Mouse (Mus musculus) CH12.LX (cell line): ENCODE measurements at regions not wholly inside any gene's neighbourhood (a gene's known extent, or its start where the extent isn't known, plus 50 kb on each side); places are given as distances from the start of the nearest gene placed in this dataset.

Experiments
- DNase-seq: peaks from one replicate; pipeline ENCODE4 v3.0.0-alpha.2; 2013; ENCODE audit errors: extremely low read depth
- H3K27ac ChIP-seq: 2 replicates; pipeline ENCODE4 v1.5.1; 2012; ENCODE audit warnings: low read depth, mild to moderate bottlenecking, control low read depth, moderate library complexity; ENCODE audit not compliant: insufficient read depth
- H3K27me3 ChIP-seq: replicated peaks from 2 replicates; pipeline ENCODE3; 2012; ENCODE audit warnings: inconsistent platforms
- H3K36me3 ChIP-seq, 2 experiments: replicated peaks in 1 of 2; 2 replicates each; pipeline versions ENCODE3 to v1.6.1; 2012; ENCODE audit warnings: inconsistent platforms in 1 of 2, low read length in 1 of 2, mild to moderate bottlenecking in 1 of 2, mixed read lengths in 1 of 2, moderate library complexity in 1 of 2; ENCODE audit not compliant: control insufficient read depth in 1 of 2, insufficient read depth in 1 of 2
- H3K4me1 ChIP-seq, 2 experiments: 2 replicates each; pipeline ENCODE4 v1.6.1; 2012; ENCODE audit warnings: inconsistent platforms in 1 of 2, moderate library complexity in 1 of 2; ENCODE audit not compliant: insufficient read depth in 2 of 2, control insufficient read depth in 1 of 2
- H3K4me2 ChIP-seq: 2 replicates; pipeline ENCODE4 v1.6.1; 2012; ENCODE audit warnings: low read depth, mild to moderate bottlenecking, control low read depth; ENCODE audit not compliant: poor library complexity, insufficient read depth, severe bottlenecking
- H3K4me3 ChIP-seq, 3 experiments: fragments of 150-350 bp in 1 of 3; sonication (generic) in 1 of 3; replicated peaks in 1 of 3; 2 replicates each; pipeline versions ENCODE3 to v1.5.1; 2011 to 2012; ENCODE audit warnings: low read depth in 2 of 3, low read length in 2 of 3, mild to moderate bottlenecking in 2 of 3, moderate library complexity in 2 of 3, control low read depth in 1 of 3, improper control_type of control experiment in 1 of 3, inconsistent platforms in 1 of 3, mixed read lengths in 1 of 3; ENCODE audit not compliant: poor library complexity in 1 of 3
- H3K79me2 ChIP-seq: replicated peaks from 2 replicates; pipeline ENCODE4 v1.6.1; 2012; ENCODE audit warnings: mild to moderate bottlenecking, moderate library complexity; ENCODE audit not compliant: control insufficient read depth, poor library complexity, insufficient read depth, severe bottlenecking; ENCODE audit errors: extremely low read depth
- H3K9ac ChIP-seq: 2 replicates; pipeline ENCODE4 v1.6.1; 2012; ENCODE audit warnings: low read depth, mild to moderate bottlenecking, control low read depth, moderate library complexity; ENCODE audit not compliant: insufficient read depth
- H3K9me3 ChIP-seq: replicated peaks from 2 replicates; pipeline ENCODE3; 2012; ENCODE audit warnings: low read length, inconsistent platforms, mixed read lengths
- JUND ChIP-seq: conservative IDR thresholded peaks from 2 replicates; pipeline ENCODE4 v1.6.1; 2011; ENCODE audit warnings: low read depth, low read length, improper control_type of control experiment
- MAZ ChIP-seq: IDR thresholded peaks from 2 replicates; pipeline ENCODE4 v1.6.1; 2012; ENCODE audit warnings: low read depth, mild to moderate bottlenecking, inconsistent platforms, low read length, improper control_type of control experiment, moderate library complexity
- MEF2A ChIP-seq: IDR thresholded peaks from 2 replicates; pipeline ENCODE4 v1.6.1; 2014; ENCODE audit warnings: low read depth, mild to moderate bottlenecking, inconsistent platforms, low read length, improper control_type of control experiment, borderline replicate concordance
- MXI1 ChIP-seq: IDR thresholded peaks from 2 replicates; pipeline ENCODE4 v1.6.1; 2011; ENCODE audit warnings: mild to moderate bottlenecking, low read depth, low read length, improper control_type of control experiment
- PAX5 ChIP-seq: IDR thresholded peaks from 2 replicates; pipeline ENCODE4 v1.6.1; 2012; ENCODE audit warnings: low read length, inconsistent platforms, mixed read lengths
- POLR2A ChIP-seq: IDR thresholded peaks from 2 replicates; pipeline ENCODE4 v1.6.1; 2011; ENCODE audit warnings: low read depth, mild to moderate bottlenecking, improper control_type of control experiment, low read length
- RCOR1 ChIP-seq: conservative IDR thresholded peaks from 2 replicates; pipeline ENCODE4 v1.6.1; 2012; ENCODE audit warnings: low read depth, mild to moderate bottlenecking, inconsistent platforms, low read length, improper control_type of control experiment
- TBP ChIP-seq: conservative IDR thresholded peaks from 2 replicates; pipeline ENCODE4 v1.6.1; 2011; ENCODE audit warnings: low read depth, low read length, improper control_type of control experiment
- UBTF ChIP-seq: IDR thresholded peaks from 2 replicates; pipeline ENCODE4 v1.6.1; 2012; ENCODE audit warnings: low read depth, mild to moderate bottlenecking, inconsistent platforms, low read length, improper control_type of control experiment, moderate library complexity
- ZMIZ1 ChIP-seq: IDR thresholded peaks from 2 replicates; pipeline ENCODE4 v1.6.1; 2012; ENCODE audit warnings: low read depth, mild to moderate bottlenecking, inconsistent platforms, low read length, improper control_type of control experiment
- dilution Hi-C: fragments of 300-500 bp; cut with MboI; formaldehyde crosslinking; loops from 2 replicates; pipeline ENCODE4 v1.14.3; 2020; ENCODE audit warnings: low sequenced_read_pairs; ENCODE audit not compliant: extremely low pct_unique_long_range_greater_than_20kb, extremely low pct_ligation_motif_present
- in situ Hi-C: fragments of 300-500 bp; cut with MboI; formaldehyde crosslinking; loops from 3 replicates; pipeline ENCODE4 v1.14.3; 2019; ENCODE audit warnings: low sequenced_read_pairs, low pct_ligation_motif_present, low pct_unique_long_range_greater_than_20kb, mixed read lengths

- TF ChIP-seq RCOR1 = no peak
These were observed 61.6 kb upstream of the Vangl1 start (continued) for GRCm38 (mm10) chr3:102266136-102266535.

DNA sequence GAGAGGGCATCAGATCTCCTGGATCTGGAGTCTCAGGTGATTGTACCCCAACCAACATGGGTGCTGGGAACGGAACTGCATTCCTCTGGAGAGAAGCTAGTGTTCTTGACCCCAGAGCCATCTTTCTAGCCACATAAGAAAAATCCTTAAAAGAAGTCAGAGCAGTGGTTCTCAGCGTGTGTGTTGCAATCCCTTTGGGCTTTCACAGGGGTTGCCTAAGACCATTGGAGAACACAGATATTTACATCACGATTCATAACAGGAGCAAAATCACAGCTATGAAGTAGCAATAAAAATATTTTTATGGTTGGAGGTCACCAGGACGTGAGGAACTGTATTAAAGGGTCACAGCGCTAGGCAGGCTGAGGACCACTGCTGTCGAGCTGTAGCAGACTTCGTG, 60.7 kb upstream of the Vangl1 start:
- Histone ChIP-seq H3K9ac (no peak overlapping the region), H3K9me3 (no peaks in the 10 kb centered on the region), H3K36me3 (no peaks in the 10 kb centered on the region), H3K27ac (no peak overlapping the region), H3K4me3 (no peak overlapping the region), H3K27me3 (no peaks in the 10 kb centered on the region), H3K4me1 (peaks cover 0 to 5% of the 10 kb centered on the region in 2 experiments; a peak in 2 of 4 replicates), H3K4me2 (no peak overlapping the region), H3K79me2 (no peaks in the 10 kb centered on the region)
- in situ Hi-C loops = no loop called here
- no peak for TF ChIP-seq JUND
- DNase-seq = no peak
- dilution Hi-C loops = no loop called here

- Histone ChIP-seq H3K79me2 (no peaks in the 10 kb centered on the region), H3K9ac (no peak overlapping the region), H3K4me3 (no peak overlapping the region), H3K27me3 (no peaks in the 10 kb centered on the region)
- in situ Hi-C loops = no loop called here
- DNase-seq = no peak
- TF ChIP-seq MAZ = no peak
- TF ChIP-seq, all 38 proteins: peak for 0
- Histone ChIP-seq H3K27ac (no peak overlapping the region), H3K4me1 (peaks cover 0 to 5% of the 10 kb centered on the region in 2 experiments; a peak in 2 of 4 replicates), H3K36me3 (no peaks in the 10 kb centered on the region), H3K9me3 (no peaks in the 10 kb centered on the region), H3K4me2 (no peak overlapping the region)
- dilution Hi-C loops = no loop called here
These were observed 58.8 kb upstream of the Vangl1 start for GRCm38 (mm10) chr3:102263326-102263725.

DNA sequence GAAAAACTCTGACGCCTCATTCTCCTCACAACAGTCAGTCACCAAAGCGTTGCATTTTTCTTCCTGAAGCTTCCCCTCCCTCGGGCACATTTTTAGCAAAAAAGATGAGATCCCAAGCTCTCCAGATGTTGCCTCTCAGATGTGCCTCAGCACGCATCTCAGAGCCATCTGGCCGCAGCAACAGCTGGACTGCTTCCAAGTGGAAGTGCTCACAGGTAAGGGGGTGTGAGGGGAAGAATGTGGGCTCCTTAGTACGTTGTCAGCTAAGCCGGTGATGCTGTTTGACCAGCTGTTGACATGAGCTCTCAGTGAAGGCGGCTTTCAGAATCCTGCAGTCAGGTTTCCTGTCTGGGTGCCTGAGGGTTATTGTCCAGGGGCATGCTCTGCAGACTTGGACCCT, 58.2 kb upstream of the Vangl1 start:
- in situ Hi-C loops (no loop called here), dilution Hi-C loops (no loop called here)
- no peak for TF ChIP-seq MEF2A
- TF ChIP-seq, all 38 proteins: peak for 0

GRCm38 (mm10) chr3:102261517-102261916, 57.0 kb upstream of the Vangl1 start:
- TF ChIP-seq MXI1 = no peak
- TF ChIP-seq UBTF = no peak
- no peak for TF ChIP-seq MAZ
- TF ChIP-seq MEF2A = no peak
- TF ChIP-seq ZMIZ1 = no peak
- no peak for TF ChIP-seq TBP
- no peak for TF ChIP-seq PAX5
- no peak for TF ChIP-seq POLR2A

More for the DNA sequence above, 58.2 kb upstream of the Vangl1 start:
- Histone ChIP-seq H3K4me2 (no peak overlapping the region), H3K4me3 (no peak overlapping the region), H3K9ac (no peak overlapping the region), H3K9me3 (no peaks in the 10 kb centered on the region), H3K36me3 (no peaks in the 10 kb centered on the region), H3K4me1 (peaks cover 0 to 5% of the 10 kb centered on the region in 2 experiments; a peak in 2 of 4 replicates), H3K27ac (no peak overlapping the region), H3K79me2 (no peaks in the 10 kb centered on the region), H3K27me3 (no peaks in the 10 kb centered on the region)
- DNase-seq = no peak

More at GRCm38 (mm10) chr3:102261517-102261916, 57.0 kb upstream of the Vangl1 start:
- no peaks in the 10 kb centered on the region for H3K27me3 ChIP-seq
- no peaks in the 10 kb centered on the region for H3K79me2 ChIP-seq
- in situ Hi-C loops = no loop called here
- DNase-seq = no peak
- dilution Hi-C loops = no loop called here
- H3K9ac ChIP-seq = no peak overlapping the region
- H3K4me1 ChIP-seq = peaks cover 0 to 5% of the 10 kb centered on the region in 2 experiments; a peak in 2 of 4 replicates
- H3K27ac ChIP-seq = no peak overlapping the region
- no peak overlapping the region for H3K4me3 ChIP-seq
- H3K36me3 ChIP-seq = no peaks in the 10 kb centered on the region
- no peaks in the 10 kb centered on the region for H3K9me3 ChIP-seq
- no peak overlapping the region for H3K4me2 ChIP-seq
